Mouse (Mus musculus): ENCODE measurements around the gene Phactr2. TPM values are rescaled to one million over a fixed set of nuclear protein-coding genes. Genes with fewer than 3 reads are reported as not detected.
A peak's percentile ranks its signal among the peaks of the same experiment; 100 is the strongest.

The Phactr2 gene
- total and polyA plus RNA-seq, 3 experiments = 0.08 to 0.49 (median 0.31) TPM

DNA sequence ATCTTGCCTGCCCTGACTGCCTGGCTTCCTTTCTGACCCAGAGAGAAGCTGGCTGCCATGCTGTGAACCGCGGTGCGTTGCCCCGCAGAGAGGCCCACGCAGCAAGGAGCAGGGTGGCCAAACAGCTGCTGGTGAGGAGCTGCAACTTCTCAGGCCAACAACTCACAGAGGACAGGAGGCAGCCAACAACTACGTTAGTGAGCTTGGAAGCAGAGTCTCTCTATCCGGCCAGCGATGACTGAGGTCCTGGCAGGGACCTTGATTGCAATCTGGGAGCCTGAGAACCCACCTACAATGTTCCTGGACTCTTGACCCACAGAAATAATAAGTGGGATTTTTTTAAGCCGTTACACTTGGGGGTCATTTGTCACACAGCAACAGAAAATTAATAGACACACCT, 49.0 kb downstream of the Phactr2 start:
- Histone ChIP-seq H3K36me3 (replicated peaks in 1 of 2; ENCODE audit: control insufficient read depth in 1 of 2, insufficient read depth in 1 of 2, low read length in 1 of 2) (no peaks in the 10 kb centered on the region), H3K27ac (ENCODE audit: insufficient read depth, low read depth) (no peak overlapping the region), H3K9ac (ENCODE audit: insufficient read depth, low read depth) (no peak overlapping the region), H3K4me3 (replicated peaks in 1 of 3; ENCODE audit: low read depth in 2 of 3, low read length in 2 of 3, poor library complexity in 1 of 3) (no peak overlapping the region), H3K27me3 (replicated peaks) (no peaks in the 10 kb centered on the region), H3K4me2 (ENCODE audit: insufficient read depth, low read depth, poor library complexity, severe bottlenecking) (no peak overlapping the region), H3K4me1 (ENCODE audit: control insufficient read depth in 1 of 2, insufficient read depth in 2 of 2) (peaks cover 0 to 6% of the 10 kb centered on the region in 2 experiments; a peak in 1 of 4 replicates), H3K9me3 (replicated peaks; ENCODE audit: low read length) (no peaks in the 10 kb centered on the region), H3K79me2 (replicated peaks; ENCODE audit: control insufficient read depth, extremely low read depth, insufficient read depth, poor library complexity, severe bottlenecking) (no peaks in the 10 kb centered on the region)
- TF ChIP-seq CHD2 (IDR thresholded peaks at IDR 0.05; ENCODE audit: low read length) = no peak
- no peak for TF ChIP-seq KAT2A (IDR thresholded peaks at IDR 0.05; ENCODE audit: insufficient replicate concordance, low read length)
- no peak for TF ChIP-seq TCF12 (IDR thresholded peaks at IDR 0.05; ENCODE audit: low read depth, low read length)
- no peak for TF ChIP-seq EP300 (IDR thresholded peaks at IDR 0.05; ENCODE audit: low read length)
- TF ChIP-seq MAZ (IDR thresholded peaks at IDR 0.05; ENCODE audit: low read depth, low read length) = no peak
- TF ChIP-seq RCOR1 (conservative IDR thresholded peaks at IDR 0.05; ENCODE audit: low read depth, low read length) = no peak
- TF ChIP-seq MAX (IDR thresholded peaks at IDR 0.05; ENCODE audit: low read length) = no peak
- no peak for TF ChIP-seq MYC (IDR thresholded peaks at IDR 0.05; ENCODE audit: low read depth, low read length)
- no peak for TF ChIP-seq USF2 (conservative IDR thresholded peaks at IDR 0.05; ENCODE audit: low read depth, low read length)
- no peak for TF ChIP-seq PAX5 (IDR thresholded peaks at IDR 0.05; ENCODE audit: low read length)
- TF ChIP-seq NELFE (IDR thresholded peaks at IDR 0.05; ENCODE audit: low read depth, low read length) = no peak
- no peak for TF ChIP-seq SMC3 (IDR thresholded peaks at IDR 0.05; ENCODE audit: low read depth, low read length)
- no peak for TF ChIP-seq ZC3H11A (IDR thresholded peaks at IDR 0.05; ENCODE audit: low read depth, low read length)
- no peak for TF ChIP-seq ETS1 (conservative IDR thresholded peaks at IDR 0.05; ENCODE audit: low read depth, low read length)
- no peak for TF ChIP-seq TBP (conservative IDR thresholded peaks at IDR 0.05; ENCODE audit: low read depth, low read length)
- no peak for TF ChIP-seq UBTF (IDR thresholded peaks at IDR 0.05; ENCODE audit: low read depth, low read length)
- no peak for TF ChIP-seq BHLHE40 (IDR thresholded peaks at IDR 0.05; ENCODE audit: low read depth, low read length)
- no peak for DNase-seq (ENCODE audit: extremely low read depth)
- in situ Hi-C loops (cut with MboI; ENCODE audit: low pct_ligation_motif_present, low pct_unique_long_range_greater_than_20kb, low sequenced_read_pairs) (loop anchor here (5.0 kb wide), 1 partner anchor 333 kb away; no protein-coding TSS in a partner anchor), dilution Hi-C loops (cut with MboI; ENCODE audit: extremely low pct_ligation_motif_present, extremely low pct_unique_long_range_greater_than_20kb, low sequenced_read_pairs) (no loop called here)

DNA sequence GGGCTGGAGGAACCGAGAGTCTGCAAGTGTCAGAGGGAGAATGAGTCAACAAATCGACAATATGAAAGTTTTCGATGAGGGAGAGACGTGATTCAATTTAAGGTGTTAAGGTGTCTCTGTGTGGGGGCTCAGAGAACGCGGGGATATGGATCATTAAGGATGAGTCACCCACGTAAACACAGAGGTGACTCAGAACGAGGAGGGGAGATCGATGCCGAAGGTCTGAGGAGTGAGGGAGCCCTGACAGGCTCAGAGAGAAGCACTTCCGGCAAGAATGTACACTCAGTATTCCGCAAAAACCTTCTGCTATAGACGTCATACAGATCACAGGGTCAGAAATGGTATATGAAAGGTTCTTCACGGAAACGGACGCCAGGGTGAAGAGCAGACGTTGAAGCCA, 49.7 kb downstream of the Phactr2 start:
- dilution Hi-C loops (cut with MboI; ENCODE audit: extremely low pct_ligation_motif_present, extremely low pct_unique_long_range_greater_than_20kb, low sequenced_read_pairs) = no loop called here
- no peak for TF ChIP-seq UBTF (IDR thresholded peaks at IDR 0.05; ENCODE audit: low read depth, low read length)
- TF ChIP-seq EP300 (IDR thresholded peaks at IDR 0.05; ENCODE audit: low read length) = 0 out of 2 replicates have a peak, but pooled peaks have one; percentile 18
- TF ChIP-seq IRF4 (IDR thresholded peaks at IDR 0.05; ENCODE audit: low read depth, low read length) = peak; percentile 19; the same call in 1 of the 2 replicates
- in situ Hi-C loops (cut with MboI; ENCODE audit: low pct_ligation_motif_present, low pct_unique_long_range_greater_than_20kb, low sequenced_read_pairs) = loop anchor here (5.0 kb wide), 1 partner anchor 407 kb away; no protein-coding TSS in a partner anchor

More for the DNA sequence above, 49.7 kb downstream of the Phactr2 start:
- peaks cover 0 to 6% of the 10 kb centered on the region in 2 experiments; a peak in 1 of 4 replicates for H3K4me1 ChIP-seq (ENCODE audit: control insufficient read depth in 1 of 2, insufficient read depth in 2 of 2)
- no peak for DNase-seq (ENCODE audit: extremely low read depth)
- H3K9ac ChIP-seq (ENCODE audit: insufficient read depth, low read depth) = no peak overlapping the region
- no peak overlapping the region for H3K27ac ChIP-seq (ENCODE audit: insufficient read depth, low read depth)
- H3K4me2 ChIP-seq (ENCODE audit: insufficient read depth, low read depth, poor library complexity, severe bottlenecking) = no peak overlapping the region
- no peak overlapping the region for H3K4me3 ChIP-seq (replicated peaks in 1 of 3; ENCODE audit: low read depth in 2 of 3, low read length in 2 of 3, poor library complexity in 1 of 3)
- H3K79me2 ChIP-seq (replicated peaks; ENCODE audit: control insufficient read depth, extremely low read depth, insufficient read depth, poor library complexity, severe bottlenecking) = no peaks in the 10 kb centered on the region
- no peaks in the 10 kb centered on the region for H3K9me3 ChIP-seq (replicated peaks; ENCODE audit: low read length)
- no peaks in the 10 kb centered on the region for H3K27me3 ChIP-seq (replicated peaks)
- no peaks in the 10 kb centered on the region for H3K36me3 ChIP-seq (replicated peaks in 1 of 2; ENCODE audit: control insufficient read depth in 1 of 2, insufficient read depth in 1 of 2, low read length in 1 of 2)
